13 mouse cellular contexts compared by ENCODE assay signal in the genomic region with DNA sequence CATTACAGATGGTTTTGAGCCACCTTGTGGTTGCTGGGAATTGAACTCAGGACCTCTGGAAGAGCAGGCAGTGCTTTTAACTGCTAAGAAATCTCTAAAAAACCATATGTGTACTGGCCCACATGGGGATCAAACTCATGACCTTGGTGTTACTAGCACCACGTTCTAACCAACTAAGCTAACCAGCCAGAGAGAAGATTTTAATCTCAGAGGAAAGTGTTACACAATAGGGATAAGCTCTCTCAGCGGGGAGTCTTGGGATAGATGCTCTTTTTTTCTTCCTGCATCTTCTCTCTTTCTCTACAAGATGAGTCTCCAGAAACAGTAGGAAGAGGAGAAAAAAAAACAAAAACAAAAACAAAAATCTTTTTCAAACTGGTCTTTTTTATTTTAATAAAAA. TPM values are rescaled to one million over a fixed set of nuclear protein-coding genes. Genes with fewer than 3 reads are reported as not detected.
"Had no signal": no experiment of that assay in that cellular context is flagged by ENCODE, and none has a peak within 500 bp of the region (broad histone marks: within the 10 kb centered on the region; RNA-seq: fewer than 3 reads in every experiment).

No protein-coding gene starts in this region.

- H3K27me3 ChIP-seq: intestine, embryonic 15.5 days; midbrain, embryonic 13.5 days had no signal

- H3K36me3 ChIP-seq: intestine, embryonic 15.5 days; midbrain, embryonic 13.5 days had no signal

- H3K4me2 ChIP-seq: intestine, embryonic 15.5 days; midbrain, embryonic 13.5 days had no signal

- H3K27ac ChIP-seq: intestine, embryonic 15.5 days; layer of hippocampus, adult 2 months; midbrain, embryonic 13.5 days; stomach, postnatal 0 days had no signal

- H3K4me1 ChIP-seq: intestine, embryonic 15.5 days; midbrain, embryonic 13.5 days had no signal

- H3K4me3 ChIP-seq: intestine, embryonic 15.5 days; layer of hippocampus, adult 2 months; midbrain, embryonic 13.5 days had no signal

- H3K9ac ChIP-seq: intestine, embryonic 15.5 days; midbrain, embryonic 13.5 days had no signal

- ATAC-seq: intestine, embryonic 15.5 days; midbrain, embryonic 13.5 days had no signal

- H3K9me3 ChIP-seq: intestine, embryonic 15.5 days; midbrain, embryonic 13.5 days had no signal

- DNase-seq: kidney, adult 18-20 months; kidney, postnatal 10 days; kidney, postnatal 4 days; left cerebral cortex, postnatal 4 days; lung, adult 18-20 months; lung, postnatal 36 days; thymus, adult 2 months; thymus, postnatal 4 days had no signal

RNA-seq across cellular contexts. Expression of gene Hist1h2ad, which starts 36.2 kb away (rescaled TPM):
- polyA plus RNA-seq: midbrain, postnatal 0 days had no signal
